Mouse (Mus musculus): Measurements from ENCODE around the gene Mrfap1.

The Mrfap1 gene

DNA sequence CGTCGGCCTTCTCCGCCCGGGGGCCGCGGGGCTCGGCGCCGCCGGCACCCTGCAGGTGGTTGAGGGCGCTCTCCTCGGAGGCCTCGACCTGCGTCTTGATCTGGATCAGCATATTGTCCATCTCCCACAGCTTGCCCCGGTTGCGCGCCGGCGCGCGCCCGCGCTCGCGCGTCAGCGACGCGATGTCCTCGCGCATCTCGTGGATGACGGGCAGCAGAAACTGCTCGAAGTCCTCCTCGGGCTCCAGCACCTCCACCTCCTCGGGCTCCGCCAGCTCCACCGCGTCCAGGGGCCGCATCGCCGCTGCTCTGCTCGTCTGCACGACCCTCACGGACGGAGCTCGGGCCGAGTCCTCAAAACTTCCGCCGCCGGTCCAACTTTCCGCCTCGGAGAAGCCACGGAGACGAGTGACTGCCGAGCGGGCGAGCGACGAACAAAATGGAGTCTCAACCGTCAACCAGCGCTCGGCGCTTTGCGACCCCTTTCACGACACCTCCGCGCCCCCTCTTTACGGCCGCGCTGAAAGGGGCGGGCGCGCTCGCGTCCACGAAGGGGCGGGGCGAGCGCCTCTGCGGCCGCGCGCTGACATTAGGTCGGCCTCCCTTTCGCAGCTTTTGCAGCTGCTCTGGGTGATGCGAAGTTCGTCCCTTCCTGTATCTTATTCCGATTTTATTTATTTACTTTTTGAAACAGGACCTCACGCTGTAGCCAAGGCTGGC lies at the start of gene Mrfap1:
Mrfap1 (minus strand) TSS at position 477 of the 719 bp plus-strand sequence.
- DNase-seq (ENCODE audit: low spot score): peak; percentile 96

- DNase-seq (ENCODE audit: low spot score): no peak
Observed at GRCm38 (mm10) chr5:36844490-36844889, 47.9 kb upstream of the Mrfap1 start.

DNA sequence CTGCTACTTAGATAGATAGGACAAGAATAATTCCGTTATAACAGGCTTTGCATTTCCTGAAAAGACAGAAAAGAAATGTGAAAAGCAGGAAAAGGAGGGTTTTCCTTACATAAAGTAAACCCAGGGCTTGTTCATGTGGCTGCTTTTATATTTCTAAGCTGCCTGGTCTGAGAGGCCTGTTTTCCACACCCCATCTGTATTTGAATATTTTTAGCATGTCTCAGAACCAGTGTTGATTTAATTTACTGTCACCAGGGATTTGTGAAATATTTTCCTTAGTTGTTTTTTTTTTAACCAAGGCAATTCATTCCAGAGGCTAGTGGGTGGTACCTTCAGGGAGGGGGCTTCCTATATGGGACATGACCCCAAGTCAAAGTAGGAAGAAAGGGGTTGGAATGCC lies 45.1 kb upstream of the Mrfap1 start:
- DNase-seq (ENCODE audit: low spot score): no peak

GRCm38 (mm10) chr5:36840092-36840491 lies 43.5 kb upstream of the Mrfap1 start:
- DNase-seq (ENCODE audit: low spot score): no peak

DNA sequence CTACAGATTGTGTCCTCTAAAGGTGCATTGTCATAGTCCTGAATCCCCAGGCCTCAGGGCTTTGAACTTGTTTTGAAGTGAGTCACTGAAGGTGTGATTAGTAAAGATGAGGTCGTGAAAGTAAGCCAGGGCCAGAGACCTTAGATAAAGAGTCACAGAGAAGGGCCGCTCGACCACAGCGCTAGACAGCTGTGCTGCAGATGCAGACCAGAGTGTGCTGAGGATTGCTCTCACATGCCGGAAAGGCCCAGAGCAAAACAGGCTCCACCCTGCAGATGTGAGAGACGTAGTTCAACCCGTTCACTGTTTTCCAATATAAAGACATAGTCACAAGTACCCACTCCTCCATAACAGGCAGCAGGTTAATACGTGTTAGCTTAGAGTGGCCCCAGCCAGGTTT lies 43.0 kb upstream of the Mrfap1 start:
- DNase-seq (ENCODE audit: low spot score): no peak

DNA sequence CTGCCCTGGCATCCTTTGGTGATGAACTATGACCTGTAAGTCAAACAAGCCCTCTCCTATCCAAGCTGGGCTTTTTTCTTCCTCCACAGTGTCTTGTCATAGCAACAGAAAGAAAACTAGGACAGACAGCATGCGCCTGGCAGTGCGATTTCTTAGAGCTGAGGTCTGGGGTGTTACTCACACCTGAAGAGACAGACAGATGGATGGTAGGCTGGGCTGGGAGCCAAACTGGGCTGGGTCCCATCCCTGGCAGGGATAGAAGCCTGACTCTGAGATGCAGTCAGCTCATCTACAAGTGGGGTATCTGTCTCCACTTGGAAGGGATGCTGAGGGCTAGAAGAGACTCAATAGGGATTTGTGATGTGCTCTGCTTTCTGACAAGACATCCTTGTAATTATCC lies 42.5 kb upstream of the Mrfap1 start:
- DNase-seq (ENCODE audit: low spot score): no peak

- peak; percentile 84 for DNase-seq (ENCODE audit: low spot score)
Observed at GRCm38 (mm10) chr5:36835933-36836332, 39.4 kb upstream of the Mrfap1 start.

- peak; percentile 31 for DNase-seq (ENCODE audit: low spot score)
Observed at GRCm38 (mm10) chr5:36831272-36831671, 34.7 kb upstream of the Mrfap1 start.

GRCm38 (mm10) chr5:36829913-36830879 lies 33.6 kb upstream of the Mrfap1 start, which contains the start of gene Man2b2:
Gene Man2b2 (minus strand): TSS chr5:36830653.
- peak; percentile 94 for DNase-seq (ENCODE audit: low spot score)

DNA sequence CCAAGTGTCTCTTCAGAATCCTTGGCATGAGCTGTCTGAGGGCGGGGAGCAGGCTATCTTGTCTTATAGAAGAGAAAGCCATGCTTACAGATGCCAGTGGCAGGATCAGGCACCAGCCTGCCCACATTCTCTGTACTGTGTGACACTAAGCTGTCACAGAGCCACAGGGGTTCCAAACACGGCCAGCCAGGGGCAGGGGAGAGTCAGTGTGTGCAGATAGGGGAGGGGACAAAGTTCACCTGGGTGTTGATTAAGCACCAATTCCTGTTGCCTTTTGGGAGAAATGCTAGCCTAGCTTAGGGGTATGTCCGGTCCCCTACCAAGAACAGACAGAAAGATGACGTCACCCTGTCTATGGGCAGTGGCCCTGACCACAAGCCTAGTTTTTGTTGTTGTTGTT lies 32.5 kb upstream of the Mrfap1 start:
- DNase-seq (ENCODE audit: low spot score): no peak

DNA sequence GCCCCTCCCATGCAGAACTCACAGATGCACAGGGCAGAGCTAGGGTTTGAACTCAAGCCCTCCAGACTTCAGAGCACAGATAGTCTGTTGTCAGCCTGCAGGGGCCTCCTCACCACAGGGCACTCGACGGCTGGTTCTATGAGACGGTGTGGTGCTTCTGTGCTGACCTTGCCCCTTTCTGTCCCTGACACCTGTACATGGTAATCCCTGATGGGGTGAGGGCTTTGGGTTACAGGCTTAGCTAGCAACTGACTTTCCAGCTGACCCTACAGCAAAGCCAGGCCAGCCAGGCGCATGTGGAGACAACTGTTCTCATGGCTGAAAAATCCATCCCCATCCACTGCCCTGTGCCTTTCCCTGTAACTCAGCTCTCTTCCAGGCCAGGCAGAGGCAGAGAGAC lies 26.3 kb upstream of the Mrfap1 start:
- DNase-seq (ENCODE audit: low spot score): no peak

DNA sequence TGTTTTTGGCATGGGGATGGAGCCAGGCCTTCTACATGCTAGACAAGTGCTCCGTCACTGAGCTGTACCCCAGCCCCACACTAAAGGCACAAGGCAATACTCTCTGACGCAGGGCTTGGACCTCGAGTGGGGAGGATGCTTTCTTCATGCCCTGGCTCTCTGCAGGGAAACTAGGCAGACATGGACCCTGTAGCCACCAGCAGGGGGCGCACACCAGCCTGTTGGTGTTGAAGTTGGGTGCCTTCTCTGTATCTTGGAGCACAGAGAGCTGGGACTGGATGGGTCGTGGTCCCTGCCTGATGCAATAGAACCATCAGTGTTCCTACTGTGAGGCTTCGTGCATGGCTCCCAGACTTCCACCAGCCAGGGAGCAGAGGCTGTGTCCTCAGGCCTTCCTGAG lies 23.6 kb upstream of the Mrfap1 start:
- peak; percentile 71 for DNase-seq (ENCODE audit: low spot score)

- no peak for DNase-seq (ENCODE audit: low spot score)
Observed at GRCm38 (mm10) chr5:36819742-36820141, 23.2 kb upstream of the Mrfap1 start.

- DNase-seq (ENCODE audit: low spot score): peak; percentile 18
Observed at GRCm38 (mm10) chr5:36817738-36818137, 21.2 kb upstream of the Mrfap1 start.

GRCm38 (mm10) chr5:36814554-36814953 lies 18.0 kb upstream of the Mrfap1 start:
- no peak for DNase-seq (ENCODE audit: low spot score)

DNA sequence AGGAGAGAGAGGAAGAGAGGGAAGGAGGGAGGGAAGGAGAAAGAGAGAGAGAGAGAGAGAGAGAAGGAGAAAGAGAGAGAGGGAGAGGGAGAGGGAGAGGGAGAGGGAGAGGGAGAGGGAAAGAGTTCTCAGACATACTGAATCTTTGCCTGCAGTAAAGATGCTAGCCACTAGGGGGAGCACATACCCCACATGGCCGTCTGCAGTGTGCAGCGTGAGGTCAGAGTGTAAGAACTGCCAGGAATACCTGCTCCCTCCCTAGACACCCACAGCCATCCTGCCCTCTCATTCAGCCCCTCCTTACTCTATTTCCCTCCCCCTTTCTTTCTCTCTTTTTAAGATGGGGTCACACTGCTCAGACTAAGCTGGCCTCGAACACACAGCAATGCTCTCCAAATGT lies 14.8 kb upstream of the Mrfap1 start:
- peak; percentile 81 for DNase-seq (ENCODE audit: low spot score)

DNA sequence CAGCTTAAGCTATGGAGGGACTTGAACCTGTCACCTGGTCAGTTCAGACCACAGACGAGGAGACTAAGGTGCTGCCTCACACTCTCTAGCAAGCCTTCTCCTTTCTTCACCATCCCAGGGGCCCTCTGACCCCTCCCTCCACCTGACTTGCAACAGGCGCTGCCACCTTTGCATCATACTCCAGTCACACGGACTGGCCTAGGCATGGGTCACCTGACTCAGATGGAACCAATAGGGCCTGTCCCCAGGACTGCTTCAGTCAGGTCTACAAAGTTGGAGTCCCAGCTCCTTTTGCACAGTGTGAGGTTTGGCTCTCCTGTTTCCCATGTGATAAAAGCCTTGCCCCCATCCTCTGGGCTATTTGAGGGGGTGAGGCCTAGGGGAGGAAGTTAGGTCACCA lies 14.1 kb upstream of the Mrfap1 start:
- DNase-seq (ENCODE audit: low spot score): no peak

DNA sequence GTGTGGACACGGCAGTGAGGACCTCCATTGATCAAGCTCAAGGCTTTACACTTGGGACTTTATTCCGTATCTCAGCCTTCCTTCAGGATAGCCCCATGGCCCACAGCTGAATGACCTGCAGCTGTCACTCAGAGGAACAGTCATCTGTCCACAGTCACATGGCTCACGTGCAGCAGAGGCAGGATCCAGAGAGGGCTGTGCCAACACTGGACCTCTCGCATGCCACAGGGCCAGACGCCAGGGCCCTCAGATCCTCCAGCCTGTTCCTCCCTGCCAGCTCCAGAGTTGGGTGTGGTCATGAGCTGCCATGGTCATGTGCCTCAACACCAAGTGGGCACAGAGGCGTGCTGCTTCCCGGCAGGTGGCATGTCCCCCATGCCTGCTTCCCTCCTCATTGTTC lies 12.6 kb upstream of the Mrfap1 start:
- DNase-seq (ENCODE audit: low spot score): no peak

GRCm38 (mm10) chr5:36807106-36807505 lies 10.5 kb upstream of the Mrfap1 start:
- no peak for DNase-seq (ENCODE audit: low spot score)

DNA sequence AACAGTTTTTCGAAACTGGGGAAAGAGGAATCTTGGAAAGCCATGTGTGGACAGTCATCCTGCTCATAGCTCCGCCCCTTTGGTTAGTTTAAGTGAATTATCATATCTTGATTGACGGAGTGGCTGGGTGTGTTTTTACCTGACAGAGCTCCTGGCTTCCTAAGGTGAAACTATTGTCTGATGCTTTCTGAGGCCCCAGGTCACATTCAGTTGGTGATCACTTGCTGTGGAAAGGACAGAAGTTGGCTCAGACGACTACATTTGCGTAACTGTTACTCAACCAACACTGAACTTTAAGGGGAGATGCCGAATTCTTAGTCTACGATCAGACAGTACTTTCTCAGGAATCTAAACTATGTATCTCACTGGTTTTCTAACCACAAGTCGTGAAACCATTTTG lies 719 bp upstream of the Mrfap1 start:
- DNase-seq (ENCODE audit: low spot score): peak; percentile 29

DNA sequence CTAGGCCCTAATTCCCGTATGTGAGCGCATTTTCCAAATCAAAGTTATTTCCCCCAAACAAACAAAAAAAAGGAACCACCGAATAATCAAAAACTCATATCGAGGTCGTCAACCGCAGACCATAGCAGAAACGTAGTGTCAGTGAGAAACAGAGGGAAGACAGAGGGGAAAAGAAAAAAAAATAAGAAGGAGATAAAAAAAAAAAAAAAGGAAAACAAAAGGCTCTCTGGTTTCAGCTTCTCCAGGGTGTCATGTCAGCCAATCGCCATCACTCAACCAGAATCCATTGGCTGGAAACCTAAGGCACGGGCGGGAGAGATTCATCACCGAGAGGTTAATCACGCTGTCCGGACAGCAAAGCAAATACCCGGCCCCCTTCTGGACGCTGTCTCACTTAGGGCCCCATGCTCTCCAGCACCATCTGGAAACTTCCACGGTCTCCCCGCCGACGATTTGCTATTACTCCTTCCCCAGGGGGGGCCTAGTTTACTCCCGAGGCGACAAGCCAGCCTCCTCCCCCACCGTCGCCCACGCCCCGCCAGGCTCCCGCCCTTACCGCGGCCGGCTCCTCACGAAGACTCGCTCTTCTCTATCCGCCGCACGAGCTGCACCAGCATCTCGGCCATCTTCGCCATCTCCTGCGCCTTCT lies 801 bp downstream of the Mrfap1 start:
- peak; percentile 75 for DNase-seq (ENCODE audit: low spot score)

DNA sequence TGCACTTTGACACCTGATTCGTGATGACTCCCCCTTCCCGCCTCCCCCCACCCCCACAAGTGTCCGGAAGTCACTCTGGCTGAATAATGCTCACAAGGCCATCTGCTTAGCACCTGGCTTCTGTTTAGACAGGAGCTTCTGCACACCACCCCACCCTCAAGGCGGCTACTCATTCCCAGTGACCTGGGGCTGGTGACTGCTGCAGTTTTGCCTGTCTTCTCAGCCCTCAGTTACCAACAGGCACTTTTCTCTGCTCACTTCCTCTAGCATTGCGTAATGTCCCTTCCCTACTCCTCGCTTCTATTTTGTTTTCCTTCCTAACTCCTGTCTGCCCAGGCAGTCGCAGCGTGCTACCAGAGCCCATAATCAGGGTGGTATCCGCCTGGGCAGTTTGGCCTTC lies 4.7 kb downstream of the Mrfap1 start:
- DNase-seq (ENCODE audit: low spot score): no peak

GRCm38 (mm10) chr5:36786052-36786451 lies 10.5 kb downstream of the Mrfap1 start:
- no peak for DNase-seq (ENCODE audit: low spot score)
